Mouse (Mus musculus): ENCODE results near the gene Ttll8. TPM values are rescaled to one million over a fixed set of nuclear protein-coding genes. Genes with fewer than 3 reads are reported as not detected.
A peak's percentile ranks its signal among the peaks of the same experiment; 100 is the strongest.

Gene Ttll8
- polyA plus RNA-seq, 1 experiment: not detected

DNA sequence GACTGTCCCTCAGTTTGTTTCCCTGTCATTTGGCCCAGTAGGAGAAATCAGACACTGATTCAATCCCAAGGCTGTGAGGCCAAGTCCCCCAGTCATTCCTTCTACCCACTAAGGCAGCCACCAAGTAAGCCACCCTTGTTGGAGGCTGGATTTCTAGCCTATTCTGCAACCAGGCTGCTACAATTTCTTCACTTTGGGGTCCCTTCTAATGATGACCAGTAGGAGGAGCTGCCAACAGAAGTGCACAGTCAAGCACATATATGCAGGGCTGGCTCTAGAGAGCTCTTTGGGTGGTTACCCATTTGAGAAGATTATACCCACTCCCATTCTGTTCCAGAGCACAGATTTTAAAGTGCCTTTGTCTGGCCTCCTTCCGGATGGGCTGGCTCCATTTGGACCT is 51.1 kb downstream of the Ttll8 start:
- H3K4me3 ChIP-seq (ENCODE audit: low read depth, low read length): no peak overlapping the region
- no peaks in the 10 kb centered on the region for H3K36me3 ChIP-seq (ENCODE audit: control insufficient read depth, insufficient read depth, low read length, poor library complexity, severe bottlenecking)
- H3K27ac ChIP-seq (ENCODE audit: insufficient read depth, low read length): no peak overlapping the region
- TF ChIP-seq EP300 (IDR thresholded peaks at IDR 0.05; ENCODE audit: insufficient read depth, low read depth, low read length): no peak
- no peak for TF ChIP-seq POLR2A (IDR thresholded peaks at IDR 0.05; ENCODE audit: insufficient read depth, low read length)
- no peak for TF ChIP-seq CTCF (IDR thresholded peaks at IDR 0.05; ENCODE audit: low read depth, low read length)
- no peaks in the 10 kb centered on the region for H3K9me3 ChIP-seq (replicated peaks; ENCODE audit: control insufficient read depth, insufficient read depth, low read length, poor library complexity, severe bottlenecking)
- no peaks in the 10 kb centered on the region for H3K27me3 ChIP-seq (ENCODE audit: control insufficient read depth, insufficient read depth, low read length, poor library complexity, severe bottlenecking)
- no peak overlapping the region for H3K9ac ChIP-seq (ENCODE audit: low read depth, poor library complexity, severe bottlenecking)
- H3K4me1 ChIP-seq (ENCODE audit: control insufficient read depth, insufficient read depth, low read length): peaks cover 3% of the 10 kb centered on the region

DNA sequence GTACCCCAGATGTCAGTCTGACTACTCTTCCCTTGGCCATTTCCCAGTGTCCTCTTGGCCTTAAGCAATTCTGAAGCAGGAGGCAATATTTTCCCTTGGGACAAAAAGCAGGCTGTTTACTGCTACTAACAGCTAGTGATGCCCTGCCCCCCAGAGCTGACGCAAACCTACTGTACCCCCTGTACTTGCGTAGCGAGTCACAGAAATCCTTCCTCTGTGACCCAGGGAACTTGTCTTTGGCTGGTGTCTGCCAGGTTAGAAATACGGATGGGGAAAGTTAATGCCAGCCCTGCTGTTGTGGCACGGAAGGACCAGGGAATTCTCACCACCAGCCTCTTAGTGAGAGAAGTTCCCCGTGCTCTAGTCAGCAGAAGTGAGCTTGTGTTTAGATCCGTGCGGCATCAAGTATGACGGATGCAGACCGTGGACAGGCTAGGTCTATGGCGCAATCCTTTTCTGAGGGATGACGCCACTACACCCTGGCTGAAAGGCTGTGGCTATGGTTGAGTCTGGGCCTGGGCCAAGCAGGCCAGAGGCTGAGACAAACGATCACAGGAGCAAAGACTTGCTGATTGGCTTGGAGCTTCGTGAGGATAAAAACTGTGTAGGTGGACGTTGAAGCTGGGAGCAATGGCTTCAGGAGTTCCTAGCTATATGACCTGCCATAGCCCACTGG is 51.9 kb downstream of the Ttll8 start:
- Histone ChIP-seq H3K9ac (ENCODE audit: low read depth, poor library complexity, severe bottlenecking) (no peak overlapping the region), H3K4me3 (ENCODE audit: low read depth, low read length) (no peak overlapping the region), H3K4me1 (ENCODE audit: control insufficient read depth, insufficient read depth, low read length) (peaks cover 3% of the 10 kb centered on the region), H3K9me3 (replicated peaks; ENCODE audit: control insufficient read depth, insufficient read depth, low read length, poor library complexity, severe bottlenecking) (no peaks in the 10 kb centered on the region), H3K27me3 (ENCODE audit: control insufficient read depth, insufficient read depth, low read length, poor library complexity, severe bottlenecking) (no peaks in the 10 kb centered on the region), H3K27ac (ENCODE audit: insufficient read depth, low read length) (no peak overlapping the region), H3K36me3 (ENCODE audit: control insufficient read depth, insufficient read depth, low read length, poor library complexity, severe bottlenecking) (no peaks in the 10 kb centered on the region)
- TF ChIP-seq CTCF (IDR thresholded peaks at IDR 0.05; ENCODE audit: low read depth, low read length) (no peak), EP300 (IDR thresholded peaks at IDR 0.05; ENCODE audit: insufficient read depth, low read depth, low read length) (no peak), POLR2A (IDR thresholded peaks at IDR 0.05; ENCODE audit: insufficient read depth, low read length) (no peak)

GRCm38 (mm10) chr15:88896341-88896980 is 57.8 kb downstream of the Ttll8 start:
- no peak overlapping the region for H3K4me3 ChIP-seq (ENCODE audit: low read depth, low read length)
- no peaks in the 10 kb centered on the region for H3K36me3 ChIP-seq (ENCODE audit: control insufficient read depth, insufficient read depth, low read length, poor library complexity, severe bottlenecking)
- H3K27me3 ChIP-seq (ENCODE audit: control insufficient read depth, insufficient read depth, low read length, poor library complexity, severe bottlenecking): no peaks in the 10 kb centered on the region
- no peak overlapping the region for H3K27ac ChIP-seq (ENCODE audit: insufficient read depth, low read length)
- H3K9ac ChIP-seq (ENCODE audit: low read depth, poor library complexity, severe bottlenecking): no peak overlapping the region
- TF ChIP-seq POLR2A (IDR thresholded peaks at IDR 0.05; ENCODE audit: insufficient read depth, low read length) (no peak), EP300 (IDR thresholded peaks at IDR 0.05; ENCODE audit: insufficient read depth, low read depth, low read length) (no peak)
- H3K4me1 ChIP-seq (ENCODE audit: control insufficient read depth, insufficient read depth, low read length): peaks cover 14% of the 10 kb centered on the region
- H3K9me3 ChIP-seq (replicated peaks; ENCODE audit: control insufficient read depth, insufficient read depth, low read length, poor library complexity, severe bottlenecking): no peaks in the 10 kb centered on the region

DNA sequence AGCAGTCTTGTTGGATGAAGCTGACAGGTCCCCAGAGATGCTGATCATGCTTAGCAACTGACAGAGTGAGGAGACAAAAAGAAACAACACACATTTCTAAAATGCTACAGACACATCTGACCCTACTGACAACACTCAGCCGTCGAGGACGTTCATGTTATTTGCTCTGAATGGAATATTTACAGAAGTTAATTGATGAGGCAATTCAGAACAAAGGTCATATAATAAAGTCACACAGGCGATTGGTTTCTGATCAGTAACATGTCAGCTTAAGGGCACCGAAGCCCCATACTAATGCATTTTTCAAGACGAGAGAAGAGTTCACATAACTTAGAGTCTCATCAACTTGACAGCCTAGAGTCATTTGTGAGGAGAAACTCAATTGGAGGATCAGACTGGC is 58.3 kb downstream of the Ttll8 start:
- Histone ChIP-seq H3K9ac (ENCODE audit: low read depth, poor library complexity, severe bottlenecking) (no peak overlapping the region), H3K4me1 (ENCODE audit: control insufficient read depth, insufficient read depth, low read length) (peaks cover 14% of the 10 kb centered on the region), H3K27ac (ENCODE audit: insufficient read depth, low read length) (no peak overlapping the region), H3K27me3 (ENCODE audit: control insufficient read depth, insufficient read depth, low read length, poor library complexity, severe bottlenecking) (no peaks in the 10 kb centered on the region), H3K9me3 (replicated peaks; ENCODE audit: control insufficient read depth, insufficient read depth, low read length, poor library complexity, severe bottlenecking) (no peaks in the 10 kb centered on the region), H3K4me3 (ENCODE audit: low read depth, low read length) (no peak overlapping the region), H3K36me3 (ENCODE audit: control insufficient read depth, insufficient read depth, low read length, poor library complexity, severe bottlenecking) (no peaks in the 10 kb centered on the region)
- TF ChIP-seq CTCF (IDR thresholded peaks at IDR 0.05; ENCODE audit: low read depth, low read length) (no peak), EP300 (IDR thresholded peaks at IDR 0.05; ENCODE audit: insufficient read depth, low read depth, low read length) (no peak), POLR2A (IDR thresholded peaks at IDR 0.05; ENCODE audit: insufficient read depth, low read length) (no peak)

GRCm38 (mm10) chr15:88895119-88895518 is 59.1 kb downstream of the Ttll8 start:
- H3K36me3 ChIP-seq (ENCODE audit: control insufficient read depth, insufficient read depth, low read length, poor library complexity, severe bottlenecking): no peaks in the 10 kb centered on the region
- peaks cover 14% of the 10 kb centered on the region for H3K4me1 ChIP-seq (ENCODE audit: control insufficient read depth, insufficient read depth, low read length)
- H3K27me3 ChIP-seq (ENCODE audit: control insufficient read depth, insufficient read depth, low read length, poor library complexity, severe bottlenecking): no peaks in the 10 kb centered on the region
- H3K4me3 ChIP-seq (ENCODE audit: low read depth, low read length): no peak overlapping the region
- H3K9me3 ChIP-seq (replicated peaks; ENCODE audit: control insufficient read depth, insufficient read depth, low read length, poor library complexity, severe bottlenecking): no peaks in the 10 kb centered on the region
- no peak overlapping the region for H3K9ac ChIP-seq (ENCODE audit: low read depth, poor library complexity, severe bottlenecking)
- H3K27ac ChIP-seq (ENCODE audit: insufficient read depth, low read length): no peak overlapping the region
- TF ChIP-seq CTCF (IDR thresholded peaks at IDR 0.05; ENCODE audit: low read depth, low read length) (peak; percentile 57), EP300 (IDR thresholded peaks at IDR 0.05; ENCODE audit: insufficient read depth, low read depth, low read length) (no peak), POLR2A (IDR thresholded peaks at IDR 0.05; ENCODE audit: insufficient read depth, low read length) (no peak)

GRCm38 (mm10) chr15:88892876-88893275 is 61.3 kb downstream of the Ttll8 start:
- no peak overlapping the region for H3K4me3 ChIP-seq (ENCODE audit: low read depth, low read length)
- TF ChIP-seq EP300 (IDR thresholded peaks at IDR 0.05; ENCODE audit: insufficient read depth, low read depth, low read length) (no peak), POLR2A (IDR thresholded peaks at IDR 0.05; ENCODE audit: insufficient read depth, low read length) (no peak), CTCF (IDR thresholded peaks at IDR 0.05; ENCODE audit: low read depth, low read length) (no peak)
- H3K4me1 ChIP-seq (ENCODE audit: control insufficient read depth, insufficient read depth, low read length): peaks cover 14% of the 10 kb centered on the region
- H3K36me3 ChIP-seq (ENCODE audit: control insufficient read depth, insufficient read depth, low read length, poor library complexity, severe bottlenecking): no peaks in the 10 kb centered on the region
- no peaks in the 10 kb centered on the region for H3K27me3 ChIP-seq (ENCODE audit: control insufficient read depth, insufficient read depth, low read length, poor library complexity, severe bottlenecking)
- no peak overlapping the region for H3K9ac ChIP-seq (ENCODE audit: low read depth, poor library complexity, severe bottlenecking)
- no peaks in the 10 kb centered on the region for H3K9me3 ChIP-seq (replicated peaks; ENCODE audit: control insufficient read depth, insufficient read depth, low read length, poor library complexity, severe bottlenecking)
- H3K27ac ChIP-seq (ENCODE audit: insufficient read depth, low read length): peak overlapping the region; percentile 20; the same call in 1 of the 2 replicates
